Mouse (Mus musculus) ES-E14 (cell line): ENCODE measurements around the gene Iffo2. TPM values are rescaled to one million over a fixed set of nuclear protein-coding genes. Genes with fewer than 3 reads are reported as not detected.

Experiments used
- DNase-seq: peaks from one replicate; pipeline ENCODE4 v3.0.0-alpha.2; 2013; ENCODE audit warnings: low read depth, low spot score
- H3K27ac ChIP-seq: 2 replicates; pipeline ENCODE4 v1.5.1; 2012; ENCODE audit warnings: low read depth, mild to moderate bottlenecking, low read length, moderate library complexity, mixed read lengths; ENCODE audit not compliant: poor library complexity, insufficient read depth, severe bottlenecking
- H3K36me3 ChIP-seq: 2 replicates; pipeline ENCODE4 v1.6.1; 2012; ENCODE audit warnings: mild to moderate bottlenecking, low read length, moderate library complexity, mixed read lengths; ENCODE audit not compliant: control insufficient read depth, poor library complexity, insufficient read depth, severe bottlenecking
- H3K4me1 ChIP-seq, 2 experiments: fragments of 150-350 bp in 1 of 2; sonication (generic) in 1 of 2; 2 replicates each; pipeline ENCODE4 v1.6.1; 2012; ENCODE audit warnings: low read length in 2 of 2, mild to moderate bottlenecking in 1 of 2, mixed read lengths in 1 of 2; ENCODE audit not compliant: control insufficient read depth in 2 of 2, insufficient read depth in 2 of 2, poor library complexity in 1 of 2
- H3K4me3 ChIP-seq, 2 experiments: fragments of 150-350 bp in 1 of 2; sonication (generic) in 1 of 2; 2 replicates each; pipeline ENCODE4 v1.5.1; 2012; ENCODE audit warnings: low read length in 2 of 2, low read depth in 1 of 2, mild to moderate bottlenecking in 1 of 2, mixed read lengths in 1 of 2; ENCODE audit not compliant: insufficient read depth in 1 of 2, poor library complexity in 1 of 2, severe bottlenecking in 1 of 2
- H3K9ac ChIP-seq: 2 replicates; pipeline ENCODE4 v1.6.1; 2012; ENCODE audit warnings: low read depth, mild to moderate bottlenecking, low read length, mixed read lengths; ENCODE audit not compliant: poor library complexity, insufficient read depth, severe bottlenecking
- H3K9me3 ChIP-seq: fragments of 150-350 bp; sonication (generic); 2 replicates; pipeline ENCODE4 v1.6.1; 2012; ENCODE audit warnings: low read depth, mild to moderate bottlenecking, low read length; ENCODE audit not compliant: control insufficient read depth, insufficient read depth
- CHD2 ChIP-seq: IDR thresholded peaks from 2 replicates; pipeline ENCODE4 v1.6.1; 2014; ENCODE audit warnings: mild to moderate bottlenecking, low read depth, low read length, inconsistent platforms
- HCFC1 ChIP-seq: IDR thresholded peaks from 2 replicates; pipeline ENCODE4 v1.6.1; 2012; ENCODE audit warnings: low read length, inconsistent platforms, borderline replicate concordance; ENCODE audit not compliant: insufficient read depth
- MAFK ChIP-seq: IDR thresholded peaks from 2 replicates; pipeline ENCODE4 v1.6.1; 2014; ENCODE audit warnings: mild to moderate bottlenecking, low read depth, low read length, inconsistent platforms; ENCODE audit not compliant: insufficient read depth
- ZC3H11A ChIP-seq: IDR thresholded peaks from 2 replicates; pipeline ENCODE4 v1.6.1; 2012; ENCODE audit warnings: low read depth, mild to moderate bottlenecking, inconsistent platforms, low read length, borderline replicate concordance
- ZNF384 ChIP-seq: IDR thresholded peaks from 2 replicates; pipeline ENCODE4 v1.6.1; 2012; ENCODE audit warnings: low read depth, low read length, inconsistent platforms
- in situ Hi-C, 2 experiments: fragments of 600-800 bp; cut with MboI; formaldehyde crosslinking; loops; one replicate each; pipeline ENCODE4 v1.15.1; 2025; ENCODE audit warnings: low sequenced_read_pairs in 2 of 2, inconsistent platforms in 1 of 2; ENCODE audit not compliant: unreplicated experiment in 2 of 2
- total RNA-seq: library from RNA; depleted of rRNA; stranded (reverse); fragments of 300-350 nt; gene quantifications from 2 replicates; pipeline ENCODE4 v1.2.3, GENCODE M21; 2012

The Iffo2 gene
- total RNA-seq, 1 experiment = 19.3 TPM

GRCm38 (mm10) chr4:139598950-139599518 lies 68.7 kb downstream of the Iffo2 start:
- Histone ChIP-seq H3K9ac (peak overlapping the region; percentile 73; the same call in 1 of the 2 replicates), H3K4me3 (peak overlapping the region; percentile 37 to 53), H3K9me3 (no peaks in the 10 kb centered on the region), H3K36me3 (no peaks in the 10 kb centered on the region), H3K4me1 (peaks cover 22 to 64% of the 10 kb centered on the region in 2 experiments), H3K27ac (peak overlapping the region; percentile 95)
- in situ Hi-C loops = no loop called here
- no peak for TF ChIP-seq MAFK
- TF ChIP-seq HCFC1 = no peak
- peak; percentile 54; the same call in 1 of the 2 replicates for TF ChIP-seq CHD2
- peak; percentile 88 for DNase-seq

DNA sequence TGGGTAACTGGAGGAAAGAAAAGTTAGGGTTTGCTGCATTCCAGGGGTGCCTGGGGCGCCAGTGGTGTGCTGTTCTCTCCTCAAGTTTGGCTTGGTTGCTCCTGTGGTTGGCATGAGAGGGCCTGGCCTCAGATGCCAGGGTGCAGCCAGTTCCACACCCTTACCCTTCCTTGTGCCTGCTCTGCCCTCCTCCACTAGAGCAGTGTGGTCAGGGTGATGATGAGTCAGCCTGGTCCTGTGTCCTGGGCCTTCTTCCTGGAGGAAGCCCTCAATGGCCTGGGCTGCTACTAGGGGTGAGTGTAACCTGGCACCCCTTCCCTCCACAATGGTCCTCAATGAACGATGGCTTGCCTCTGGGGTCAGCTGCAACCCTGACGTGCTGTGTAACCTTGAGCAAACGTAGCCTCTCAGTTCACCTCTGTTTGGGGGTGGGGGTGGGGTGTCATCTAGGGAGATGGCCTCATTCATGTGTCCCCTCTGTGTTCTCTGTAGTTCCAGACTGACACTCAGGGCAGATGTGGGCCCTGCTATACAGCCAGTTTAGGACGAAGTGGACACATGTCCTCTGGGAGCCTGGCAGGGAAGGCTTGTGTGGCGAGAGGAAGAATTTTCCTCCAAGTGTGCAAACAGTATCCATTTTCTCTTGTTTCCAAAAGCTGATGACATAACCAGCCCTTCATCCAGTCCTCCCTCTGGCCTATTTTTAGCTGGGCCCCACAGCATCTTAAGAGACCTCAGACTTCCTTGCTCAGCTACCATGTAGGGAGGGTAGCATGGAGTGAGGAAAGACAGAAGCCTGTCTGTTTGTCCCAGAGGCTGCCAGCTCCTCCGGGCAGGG lies 71.4 kb downstream of the Iffo2 start:
- no peak for DNase-seq

DNA sequence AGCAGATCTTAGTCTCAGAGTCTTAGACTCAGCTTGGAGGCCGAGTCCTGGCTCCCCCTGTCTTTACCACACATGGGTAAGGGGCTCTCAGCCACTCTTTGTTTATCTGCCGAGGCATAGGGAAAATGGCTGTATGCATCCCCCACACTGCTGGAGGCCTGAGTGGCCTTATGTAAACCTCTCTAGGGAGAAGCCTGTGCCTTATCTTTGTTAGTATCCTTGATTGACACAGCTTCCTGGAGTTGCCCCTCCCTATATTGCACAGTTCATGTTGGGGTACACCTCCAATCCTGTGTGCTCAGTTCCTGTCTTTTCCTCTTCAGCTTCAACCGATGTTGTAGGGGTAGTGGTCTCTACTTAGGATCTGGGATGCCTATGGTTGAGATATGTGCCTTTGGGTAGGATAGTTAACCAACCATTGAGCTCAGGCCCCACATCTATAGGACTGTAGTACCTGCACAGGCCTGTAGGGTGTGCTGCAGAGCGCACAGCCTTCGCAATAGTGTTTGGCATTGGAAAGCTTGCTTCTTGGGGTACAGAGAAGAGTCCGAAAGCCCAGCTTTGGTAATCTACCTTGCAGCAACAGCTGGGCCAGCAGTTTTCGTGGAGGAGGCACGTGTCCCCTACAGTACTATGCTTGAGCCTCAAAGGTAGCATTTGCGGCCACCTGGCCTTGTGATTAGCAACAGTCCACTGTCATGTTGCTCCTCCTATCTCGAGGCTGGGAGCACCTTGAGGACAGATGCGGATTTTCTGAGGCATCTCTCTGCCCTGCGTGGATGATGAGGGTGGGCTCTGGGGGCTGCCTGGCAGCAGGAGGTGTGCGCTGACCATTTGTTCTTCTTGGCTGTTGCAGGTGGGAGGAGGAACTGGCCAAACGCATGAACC lies 72.3 kb downstream of the Iffo2 start, which contains the start of gene Gm21969:
Gm21969 (plus strand) TSS at position 830 of the 888 bp plus-strand sequence.
- no peak for DNase-seq
- Histone ChIP-seq H3K4me3 (peak within 1 kb of the TSS in 1 of 2 experiments; percentile 5; a peak in 1 of 4 replicates), H3K36me3 (peaks cover 13% of the 10 kb centered on the region), H3K27ac (0 out of 2 replicates have a peak within 1 kb of the TSS, but pooled peaks have one; percentile 2), H3K9me3 (no peaks in the 10 kb centered on the region), H3K9ac (peak within 1 kb of the TSS; percentile 41; the same call in 1 of the 2 replicates), H3K4me1 (peaks cover 10 to 40% of the 10 kb centered on the region in 2 experiments)
- in situ Hi-C loops = no loop called here
- TF ChIP-seq MAFK (no peak), ZNF384 (no peak), ZC3H11A (no peak), HCFC1 (no peak), CHD2 (no peak)

More for the DNA sequence above, 71.4 kb downstream of the Iffo2 start:
- Histone ChIP-seq H3K9me3 (no peaks in the 10 kb centered on the region), H3K9ac (no peak overlapping the region; the same call in 1 of the 2 replicates), H3K36me3 (peaks cover 9% of the 10 kb centered on the region; the same call in 1 of the 2 replicates), H3K27ac (no peak overlapping the region), H3K4me1 (peaks cover 13 to 46% of the 10 kb centered on the region in 2 experiments), H3K4me3 (no peak overlapping the region)
- TF ChIP-seq ZNF384 (no peak), ZC3H11A (no peak), CHD2 (no peak), HCFC1 (no peak), MAFK (no peak)
- in situ Hi-C loops = no loop called here

DNA sequence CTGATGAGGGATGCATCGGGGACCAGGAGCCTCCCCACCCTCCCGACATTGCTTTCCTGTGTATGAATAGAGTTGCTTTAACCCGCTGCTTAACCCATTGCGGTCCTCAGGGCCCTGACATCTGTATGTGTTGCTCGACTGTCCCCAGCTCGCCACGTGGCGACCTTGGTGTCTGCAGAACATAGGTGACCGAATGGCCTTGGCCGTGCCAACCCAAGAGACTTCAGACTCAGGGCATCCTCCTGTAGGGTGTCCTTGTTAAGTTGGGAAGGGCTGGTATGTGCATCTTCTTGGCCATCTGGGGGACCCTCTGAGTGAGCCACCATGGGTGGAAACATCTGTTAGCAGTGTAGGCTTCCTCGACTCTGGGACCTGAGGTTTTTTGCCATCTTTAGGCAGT lies 74.9 kb downstream of the Iffo2 start:
- Histone ChIP-seq H3K36me3 (peaks cover 15% of the 10 kb centered on the region), H3K9me3 (no peaks in the 10 kb centered on the region), H3K27ac (no peak overlapping the region), H3K4me1 (peaks cover 4 to 28% of the 10 kb centered on the region in 2 experiments), H3K4me3 (no peak overlapping the region), H3K9ac (no peak overlapping the region)
- no peak for DNase-seq
- in situ Hi-C loops = no loop called here
- TF ChIP-seq HCFC1 (no peak), ZC3H11A (no peak), CHD2 (no peak), ZNF384 (no peak)
